Mouse (Mus musculus): Measurements from ENCODE around the gene Kidins220.

DNA sequence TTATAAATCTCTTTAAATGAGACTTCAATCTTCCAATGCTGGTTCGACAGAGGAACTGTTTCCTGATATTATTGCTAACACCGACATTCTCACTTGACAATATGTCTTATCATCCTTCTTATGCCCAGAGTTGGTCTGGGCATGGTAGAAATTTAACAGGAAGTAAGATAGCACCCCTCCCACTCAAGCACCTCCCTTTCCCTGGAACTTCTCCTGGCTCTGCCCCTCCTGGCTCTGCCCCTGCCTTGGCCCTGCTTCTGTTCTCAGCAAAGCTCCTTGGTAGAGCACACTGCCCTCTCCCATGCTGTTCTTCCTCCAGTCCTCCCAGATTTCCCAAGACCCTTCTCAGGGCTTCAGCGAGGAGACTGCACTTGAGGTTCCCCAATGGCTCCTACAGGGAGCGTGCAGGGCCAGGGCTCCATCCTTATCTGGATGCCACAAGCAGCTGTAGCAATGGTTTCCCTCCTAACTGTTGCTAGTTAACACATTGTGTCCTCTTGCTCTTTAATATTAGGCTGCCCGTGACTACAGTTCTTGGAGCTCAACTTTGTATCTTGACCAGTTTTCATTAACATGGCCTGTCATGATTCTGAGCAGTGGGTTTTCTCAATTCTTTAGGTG, 39.7 kb downstream of the Kidins220 start:
- TF ChIP-seq POLR2A (IDR thresholded peaks at IDR 0.05; ENCODE audit: borderline replicate concordance, low read depth, low read length) = no peak
- TF ChIP-seq CTCF (IDR thresholded peaks at IDR 0.05; ENCODE audit: low read depth, low read length) = no peak
